Mouse (Mus musculus): ENCODE data around the gene Sphkap. TPM values are rescaled to one million over a fixed set of nuclear protein-coding genes. Genes with fewer than 3 reads are reported as not detected.

The Sphkap gene
- polyA plus RNA-seq, 1 experiment from 2014 or later: 18.8 TPM

GRCm38 (mm10) chr1:83395559-83395958 lies 12.4 kb downstream of the Sphkap start:
- WGBS: 80% methylated on average over 5 of the region's 5 CpGs
- Histone ChIP-seq H3K9ac (no peak overlapping the region), H3K4me3 (replicated peaks; ENCODE audit: low read length) (no peak overlapping the region), H3K27ac (no peak overlapping the region), H3K36me3 (replicated peaks; ENCODE audit: control insufficient read depth, insufficient read depth) (no peaks in the 10 kb centered on the region), H3K4me2 (replicated peaks) (no peak overlapping the region), H3K9me3 (ENCODE audit: control insufficient read depth, low read length) (no peaks in the 10 kb centered on the region), H3K4me1 (replicated peaks; ENCODE audit: control insufficient read depth, insufficient read depth, low read length) (no peaks in the 10 kb centered on the region), H3K27me3 (ENCODE audit: control insufficient read depth, insufficient read depth, low read length) (no peaks in the 10 kb centered on the region)
- ATAC-seq (ENCODE audit: low FRiP score) (no peak), DNase-seq (ENCODE audit: low spot score) (no peak)

GRCm38 (mm10) chr1:83389419-83389818 lies 18.6 kb downstream of the Sphkap start:
- WGBS: 68% methylated on average over 4 of the region's 4 CpGs
- Histone ChIP-seq H3K27ac (no peak overlapping the region), H3K9me3 (ENCODE audit: control insufficient read depth, low read length) (no peaks in the 10 kb centered on the region), H3K4me1 (replicated peaks; ENCODE audit: control insufficient read depth, insufficient read depth, low read length) (no peaks in the 10 kb centered on the region), H3K36me3 (replicated peaks; ENCODE audit: control insufficient read depth, insufficient read depth) (no peaks in the 10 kb centered on the region), H3K4me3 (replicated peaks; ENCODE audit: low read length) (no peak overlapping the region), H3K9ac (no peak overlapping the region), H3K27me3 (ENCODE audit: control insufficient read depth, insufficient read depth, low read length) (no peaks in the 10 kb centered on the region), H3K4me2 (replicated peaks) (no peak overlapping the region)
- ATAC-seq (ENCODE audit: low FRiP score) (no peak), DNase-seq (ENCODE audit: low spot score) (no peak)

GRCm38 (mm10) chr1:83377404-83377803 lies 30.6 kb downstream of the Sphkap start:
- 83% methylated on average over 1 of the region's 1 CpGs for WGBS
- H3K36me3 ChIP-seq (replicated peaks; ENCODE audit: control insufficient read depth, insufficient read depth): no peaks in the 10 kb centered on the region
- no peak overlapping the region for H3K27ac ChIP-seq
- H3K9me3 ChIP-seq (ENCODE audit: control insufficient read depth, low read length): no peaks in the 10 kb centered on the region
- H3K27me3 ChIP-seq (ENCODE audit: control insufficient read depth, insufficient read depth, low read length): no peaks in the 10 kb centered on the region
- H3K9ac ChIP-seq: no peak overlapping the region
- ATAC-seq (ENCODE audit: low FRiP score) (no peak), DNase-seq (ENCODE audit: low spot score) (no peak)
- no peaks in the 10 kb centered on the region for H3K4me1 ChIP-seq (replicated peaks; ENCODE audit: control insufficient read depth, insufficient read depth, low read length)
- no peak overlapping the region for H3K4me2 ChIP-seq (replicated peaks)
- no peak overlapping the region for H3K4me3 ChIP-seq (replicated peaks; ENCODE audit: low read length)

DNA sequence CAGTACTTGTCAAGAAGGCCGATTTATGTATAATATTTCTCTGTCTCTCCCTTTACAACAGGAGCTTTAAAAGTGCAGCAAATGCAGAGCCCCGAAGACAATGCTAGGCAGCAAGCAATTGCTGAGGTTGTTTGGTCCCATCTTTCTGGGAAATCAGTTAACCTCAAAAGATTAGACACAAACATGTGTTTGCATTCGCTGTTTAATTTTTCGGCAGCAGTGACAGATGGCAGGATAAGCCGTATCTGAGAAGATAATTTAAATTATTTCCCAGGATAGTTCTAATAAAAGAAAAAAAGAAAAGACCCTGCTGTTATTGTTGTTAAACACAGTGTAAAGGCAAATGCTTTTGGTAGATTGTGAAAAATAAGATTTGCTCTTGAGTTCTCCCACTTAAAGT lies 41.5 kb downstream of the Sphkap start:
- WGBS: 67% methylated on average over 5 of the region's 5 CpGs
- ATAC-seq (ENCODE audit: low FRiP score): no peak

GRCm38 (mm10) chr1:83362168-83362567 lies 45.8 kb downstream of the Sphkap start:
- no peaks in the 10 kb centered on the region for H3K4me1 ChIP-seq (replicated peaks; ENCODE audit: control insufficient read depth, insufficient read depth, low read length)
- no peak overlapping the region for H3K4me2 ChIP-seq (replicated peaks)
- DNase-seq (ENCODE audit: low spot score) (no peak), ATAC-seq (ENCODE audit: low FRiP score) (no peak)
- no peaks in the 10 kb centered on the region for H3K27me3 ChIP-seq (ENCODE audit: control insufficient read depth, insufficient read depth, low read length)
- no peaks in the 10 kb centered on the region for H3K9me3 ChIP-seq (ENCODE audit: control insufficient read depth, low read length)
- no peak overlapping the region for H3K27ac ChIP-seq
- H3K4me3 ChIP-seq (replicated peaks; ENCODE audit: low read length): no peak overlapping the region
- no peaks in the 10 kb centered on the region for H3K36me3 ChIP-seq (replicated peaks; ENCODE audit: control insufficient read depth, insufficient read depth)
- 78% methylated on average over 6 of the region's 6 CpGs for WGBS
- H3K9ac ChIP-seq: no peak overlapping the region

More for the DNA sequence above, 41.5 kb downstream of the Sphkap start:
- H3K4me3 ChIP-seq (replicated peaks; ENCODE audit: low read length): no peak overlapping the region
- H3K4me2 ChIP-seq (replicated peaks): no peak overlapping the region
- H3K27ac ChIP-seq: no peak overlapping the region
- no peaks in the 10 kb centered on the region for H3K9me3 ChIP-seq (ENCODE audit: control insufficient read depth, low read length)
- no peak for DNase-seq (ENCODE audit: low spot score)
- no peaks in the 10 kb centered on the region for H3K4me1 ChIP-seq (replicated peaks; ENCODE audit: control insufficient read depth, insufficient read depth, low read length)
- no peaks in the 10 kb centered on the region for H3K36me3 ChIP-seq (replicated peaks; ENCODE audit: control insufficient read depth, insufficient read depth)
- no peaks in the 10 kb centered on the region for H3K27me3 ChIP-seq (ENCODE audit: control insufficient read depth, insufficient read depth, low read length)
- no peak overlapping the region for H3K9ac ChIP-seq

DNA sequence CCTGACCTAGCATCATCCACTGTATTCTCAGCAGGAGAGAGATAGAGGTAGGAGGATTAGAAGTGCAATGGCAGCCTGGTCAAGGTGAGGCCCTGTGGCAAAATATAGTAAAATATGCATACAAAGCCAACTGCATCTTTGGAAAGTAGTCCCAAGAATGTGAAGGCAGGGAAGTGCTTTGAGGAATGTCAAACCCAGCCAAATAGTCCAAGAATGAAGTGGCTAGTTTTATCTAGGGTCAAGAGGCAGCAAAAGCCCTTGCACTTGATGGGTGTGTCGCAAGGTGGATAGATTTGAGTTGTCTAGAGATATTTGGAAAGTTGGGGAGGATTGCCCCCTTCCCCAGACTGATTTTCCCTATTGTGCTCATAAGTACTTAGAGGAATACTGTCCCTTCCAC lies 61.5 kb downstream of the Sphkap start:
- H3K4me3 ChIP-seq (replicated peaks; ENCODE audit: low read length): no peak overlapping the region
- DNase-seq (ENCODE audit: low spot score): no peak
- 95% methylated on average over 1 of the region's 1 CpGs for WGBS
- ATAC-seq (ENCODE audit: low FRiP score): no peak
- H3K4me2 ChIP-seq (replicated peaks): no peak overlapping the region
- H3K36me3 ChIP-seq (replicated peaks; ENCODE audit: control insufficient read depth, insufficient read depth): no peaks in the 10 kb centered on the region
- no peak overlapping the region for H3K27ac ChIP-seq
- no peaks in the 10 kb centered on the region for H3K4me1 ChIP-seq (replicated peaks; ENCODE audit: control insufficient read depth, insufficient read depth, low read length)
- H3K9me3 ChIP-seq (ENCODE audit: control insufficient read depth, low read length): no peaks in the 10 kb centered on the region
- no peak overlapping the region for H3K9ac ChIP-seq
- no peaks in the 10 kb centered on the region for H3K27me3 ChIP-seq (ENCODE audit: control insufficient read depth, insufficient read depth, low read length)

DNA sequence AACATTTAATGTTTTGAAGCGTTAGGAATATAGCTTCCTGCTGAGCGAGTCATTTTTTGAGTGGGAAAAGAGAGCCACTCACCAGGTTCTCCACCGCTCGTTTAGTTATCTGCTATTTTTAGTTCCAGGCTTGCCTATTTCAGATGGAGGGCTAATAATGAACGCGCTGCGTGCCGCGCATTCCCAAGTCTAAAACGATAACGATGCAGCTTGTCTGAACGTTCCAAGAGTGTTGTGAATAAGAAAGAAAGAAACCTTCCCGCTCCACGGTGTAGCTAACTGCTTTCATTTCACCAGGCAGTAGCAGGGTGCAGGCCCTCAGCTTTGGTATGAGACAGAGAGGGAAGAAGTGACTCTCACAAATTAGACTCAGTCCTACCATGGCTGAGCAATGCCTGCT lies 62.4 kb downstream of the Sphkap start:
- Histone ChIP-seq H3K9me3 (ENCODE audit: control insufficient read depth, low read length) (no peaks in the 10 kb centered on the region), H3K9ac (no peak overlapping the region), H3K27ac (no peak overlapping the region), H3K4me3 (replicated peaks; ENCODE audit: low read length) (no peak overlapping the region), H3K4me1 (replicated peaks; ENCODE audit: control insufficient read depth, insufficient read depth, low read length) (no peaks in the 10 kb centered on the region), H3K36me3 (replicated peaks; ENCODE audit: control insufficient read depth, insufficient read depth) (no peaks in the 10 kb centered on the region), H3K4me2 (replicated peaks) (no peak overlapping the region), H3K27me3 (ENCODE audit: control insufficient read depth, insufficient read depth, low read length) (no peaks in the 10 kb centered on the region)
- DNase-seq (ENCODE audit: low spot score): no peak
- no peak for ATAC-seq (ENCODE audit: low FRiP score)
- 83% methylated on average over 14 of the region's 14 CpGs for WGBS

GRCm38 (mm10) chr1:83345069-83345468 lies 62.9 kb downstream of the Sphkap start:
- Histone ChIP-seq H3K9ac (no peak overlapping the region), H3K4me1 (replicated peaks; ENCODE audit: control insufficient read depth, insufficient read depth, low read length) (no peaks in the 10 kb centered on the region), H3K27ac (no peak overlapping the region), H3K27me3 (ENCODE audit: control insufficient read depth, insufficient read depth, low read length) (no peaks in the 10 kb centered on the region), H3K4me3 (replicated peaks; ENCODE audit: low read length) (no peak overlapping the region), H3K9me3 (ENCODE audit: control insufficient read depth, low read length) (no peaks in the 10 kb centered on the region), H3K36me3 (replicated peaks; ENCODE audit: control insufficient read depth, insufficient read depth) (no peaks in the 10 kb centered on the region), H3K4me2 (replicated peaks) (no peak overlapping the region)
- DNase-seq (ENCODE audit: low spot score) (no peak), ATAC-seq (ENCODE audit: low FRiP score) (no peak)
- WGBS: 75% methylated on average over 3 of the region's 3 CpGs

DNA sequence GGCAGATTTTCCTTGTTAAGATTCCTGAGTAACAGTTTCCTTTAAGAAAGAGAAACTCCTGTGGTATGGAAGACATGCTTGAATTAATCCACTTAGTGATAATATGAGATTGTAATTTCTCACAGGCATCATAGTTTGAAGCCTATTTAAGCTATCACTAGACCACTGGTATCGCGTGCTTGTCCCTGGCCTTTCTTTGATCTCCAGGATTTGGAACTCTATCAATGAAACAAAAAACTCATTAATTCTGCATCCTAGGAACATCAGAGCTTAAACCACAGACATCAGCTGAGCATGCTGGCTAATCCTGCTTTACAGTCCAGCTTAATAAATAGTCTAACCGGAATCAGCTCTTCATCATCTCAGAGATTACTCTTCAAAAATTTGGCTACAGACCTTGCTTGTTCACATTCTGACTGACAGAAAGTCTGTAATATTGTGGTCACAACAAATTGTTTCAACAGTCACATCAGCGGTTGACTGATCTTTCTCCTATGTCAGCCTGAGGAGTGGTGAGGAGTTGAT lies 65.2 kb downstream of the Sphkap start:
- H3K4me1 ChIP-seq (replicated peaks; ENCODE audit: control insufficient read depth, insufficient read depth, low read length): no peaks in the 10 kb centered on the region
- H3K4me2 ChIP-seq (replicated peaks): no peak overlapping the region
- H3K27ac ChIP-seq: no peak overlapping the region
- H3K9ac ChIP-seq: no peak overlapping the region
- 79% methylated on average over 4 of the region's 4 CpGs for WGBS
- DNase-seq (ENCODE audit: low spot score) (no peak), ATAC-seq (ENCODE audit: low FRiP score) (no peak)
- H3K4me3 ChIP-seq (replicated peaks; ENCODE audit: low read length): no peak overlapping the region
- H3K9me3 ChIP-seq (ENCODE audit: control insufficient read depth, low read length): no peaks in the 10 kb centered on the region
- H3K36me3 ChIP-seq (replicated peaks; ENCODE audit: control insufficient read depth, insufficient read depth): no peaks in the 10 kb centered on the region
- H3K27me3 ChIP-seq (ENCODE audit: control insufficient read depth, insufficient read depth, low read length): no peaks in the 10 kb centered on the region

GRCm38 (mm10) chr1:83339358-83339757 lies 68.6 kb downstream of the Sphkap start:
- no peaks in the 10 kb centered on the region for H3K36me3 ChIP-seq (replicated peaks; ENCODE audit: control insufficient read depth, insufficient read depth)
- H3K4me1 ChIP-seq (replicated peaks; ENCODE audit: control insufficient read depth, insufficient read depth, low read length): no peaks in the 10 kb centered on the region
- no peak overlapping the region for H3K9ac ChIP-seq
- H3K4me3 ChIP-seq (replicated peaks; ENCODE audit: low read length): no peak overlapping the region
- H3K27ac ChIP-seq: no peak overlapping the region
- WGBS: 83% methylated on average over 3 of the region's 3 CpGs
- ATAC-seq (ENCODE audit: low FRiP score): no peak
- no peaks in the 10 kb centered on the region for H3K9me3 ChIP-seq (ENCODE audit: control insufficient read depth, low read length)
- no peaks in the 10 kb centered on the region for H3K27me3 ChIP-seq (ENCODE audit: control insufficient read depth, insufficient read depth, low read length)
- no peak overlapping the region for H3K4me2 ChIP-seq (replicated peaks)
- DNase-seq (ENCODE audit: low spot score): no peak
